Mouse (Mus musculus) frontal cortex, postnatal 14 days (tissue): ENCODE results near the gene Tpt1.
"Not testable (repeated sequence)": the region's sequence is repeated elsewhere in the genome, so short reads cannot be mapped to it uniquely, and the experiment has no call there.

Experiments used
- DNase-seq, 2 experiments: peaks; one replicate each; pipeline ENCODE4 v3.0.0; 2022; ENCODE audit warnings: low spot score in 2 of 2

Gene Tpt1

GRCm38 (mm10) chr14:75844111-75844695 lies 690 bp upstream of the Tpt1 start:
- DNase-seq = no peak

GRCm38 (mm10) chr14:75845698-75846115 lies 814 bp downstream of the Tpt1 start:
- peak; percentile 82 to 85 for DNase-seq

GRCm38 (mm10) chr14:75847669-75848068 lies 2.8 kb downstream of the Tpt1 start:
- no peak for DNase-seq

GRCm38 (mm10) chr14:75848482-75848881 lies 3.6 kb downstream of the Tpt1 start:
- DNase-seq = no peak

- DNase-seq = no peak
These were observed 4.3 kb downstream of the Tpt1 start for GRCm38 (mm10) chr14:75849236-75849635.

GRCm38 (mm10) chr14:75849842-75850568 lies 5.1 kb downstream of the Tpt1 start:
- DNase-seq = no peak

GRCm38 (mm10) chr14:75850819-75851218 lies 5.9 kb downstream of the Tpt1 start:
- no peak for DNase-seq

GRCm38 (mm10) chr14:75852016-75852415 lies 7.1 kb downstream of the Tpt1 start:
- DNase-seq = no peak

- DNase-seq = no peak
These were observed 10.5 kb downstream of the Tpt1 start for GRCm38 (mm10) chr14:75855263-75855992.

- DNase-seq = no peak
These were observed 13.3 kb downstream of the Tpt1 start for GRCm38 (mm10) chr14:75858181-75858580.

GRCm38 (mm10) chr14:75859619-75860018 lies 14.7 kb downstream of the Tpt1 start:
- DNase-seq = no peak

- DNase-seq = no peak
These were observed 17.8 kb downstream of the Tpt1 start for GRCm38 (mm10) chr14:75862701-75863100.

GRCm38 (mm10) chr14:75863549-75864409 lies 18.9 kb downstream of the Tpt1 start:
- no peak for DNase-seq

- DNase-seq = no peak
These were observed 21.9 kb downstream of the Tpt1 start for GRCm38 (mm10) chr14:75866706-75867333.

GRCm38 (mm10) chr14:75868028-75868427 lies 23.1 kb downstream of the Tpt1 start:
- not testable (repeated sequence) for DNase-seq

GRCm38 (mm10) chr14:75869769-75870363 lies 25.0 kb downstream of the Tpt1 start:
- DNase-seq = no peak

- DNase-seq = no peak
These were observed 25.7 kb downstream of the Tpt1 start for GRCm38 (mm10) chr14:75870631-75871030.

- no peak for DNase-seq
These were observed 26.2 kb downstream of the Tpt1 start for GRCm38 (mm10) chr14:75871111-75871510.

- no peak for DNase-seq
These were observed 26.9 kb downstream of the Tpt1 start for GRCm38 (mm10) chr14:75871750-75872149.

- DNase-seq = no peak
These were observed 28.7 kb downstream of the Tpt1 start for GRCm38 (mm10) chr14:75873612-75874011.
